ENCODE assay signal across 8 mouse cellular contexts in genomic region chr7:24594309-24594803, GRCm38 (mm10). TPM values are rescaled to one million over a fixed set of nuclear protein-coding genes. Genes with fewer than 3 reads are reported as not detected.
DNase-seq lines count a peak whose midpoint lies in the region; ATAC-seq and TF ChIP-seq lines count a peak whose summit lies in the region.

No protein-coding gene starts in this region.

- DNase-seq in spleen, adult 2 months (ENCODE audit: low read depth in 1 of 2, low spot score in 2 of 2), result no peak
- DNase-seq in spleen, adult 12 weeks (ENCODE audit: low spot score), result no peak
- DNase-seq in natural killer cell, adult 2 months (ENCODE audit: low spot score in 2 of 2), result no peak
- no peak for DNase-seq in spleen, postnatal 36 days (ENCODE audit: low spot score in 2 of 2)
- no peak for DNase-seq in cerebellum, adult 9-10 months

- WGBS in spleen, adult 2 months, result 43% methylated on average over 13 of the region's 13 CpGs
- 2% methylated on average over 13 of the region's 13 CpGs for WGBS in forebrain, embryonic 12.5 days
- 3% methylated on average over 13 of the region's 13 CpGs for WGBS in limb, embryonic 15.5 days
- WGBS in stomach, embryonic 16.5 days, result 4% methylated on average over 13 of the region's 13 CpGs

- H3K4me1 ChIP-seq in spleen, adult 2 months (ENCODE audit: control insufficient read depth, insufficient read depth, insufficient read length), result no peaks in the 10 kb centered on the region; the same call in 1 of the 2 replicates
- peaks cover 20% of the 10 kb centered on the region for H3K4me1 ChIP-seq in forebrain, embryonic 12.5 days
- H3K4me1 ChIP-seq in limb, embryonic 15.5 days, result peaks cover 9% of the 10 kb centered on the region
- peaks cover 7% of the 10 kb centered on the region for H3K4me1 ChIP-seq in stomach, embryonic 16.5 days (ENCODE audit: control insufficient read depth, insufficient read depth, low read length)

- peak overlapping the region; percentile 64 for H3K9ac ChIP-seq in forebrain, embryonic 12.5 days
- peak overlapping the region; percentile 78 for H3K9ac ChIP-seq in limb, embryonic 15.5 days
- peak overlapping the region; percentile 83 for H3K9ac ChIP-seq in stomach, embryonic 16.5 days (ENCODE audit: low read length)

- no peak for TF ChIP-seq CTCF in spleen, adult 2 months (IDR thresholded peaks at IDR 0.05; ENCODE audit: extremely low read depth, insufficient read depth, insufficient read length, insufficient replicate concordance)

- peak overlapping the region; percentile 73; the same call in 1 of the 2 replicates for H3K4me3 ChIP-seq in spleen, adult 2 months (ENCODE audit: extremely low read depth, insufficient read depth, insufficient read length)
- H3K4me3 ChIP-seq in forebrain, embryonic 12.5 days (replicated peaks), result peak overlapping the region; percentile 61
- H3K4me3 ChIP-seq in limb, embryonic 15.5 days, result peak overlapping the region; percentile 73
- peak overlapping the region; percentile 71 for H3K4me3 ChIP-seq in stomach, embryonic 16.5 days (replicated peaks; ENCODE audit: low read length)

- no peak for TF ChIP-seq POLR2A in spleen, adult 2 months (IDR thresholded peaks at IDR 0.05; ENCODE audit: low read depth, low read length)

- H3K27ac ChIP-seq in spleen, adult 2 months (ENCODE audit: insufficient read depth, low read length), result no peak overlapping the region
- H3K27ac ChIP-seq in forebrain, embryonic 12.5 days, result no peak overlapping the region
- no peak overlapping the region for H3K27ac ChIP-seq in limb, embryonic 15.5 days
- H3K27ac ChIP-seq in stomach, embryonic 16.5 days (ENCODE audit: low read length), result no peak overlapping the region

- H3K27me3 ChIP-seq in spleen, adult 2 months (ENCODE audit: control insufficient read depth, insufficient read depth, low read length), result no peaks in the 10 kb centered on the region
- H3K27me3 ChIP-seq in forebrain, embryonic 12.5 days, result peaks cover 18% of the 10 kb centered on the region
- no peaks in the 10 kb centered on the region for H3K27me3 ChIP-seq in limb, embryonic 15.5 days
- no peaks in the 10 kb centered on the region for H3K27me3 ChIP-seq in stomach, embryonic 16.5 days (ENCODE audit: control insufficient read depth, insufficient read depth, low read length)

- ATAC-seq in forebrain, embryonic 12.5 days (ENCODE audit: low FRiP score), result peak; percentile 11
- 0 out of 2 replicates have a peak, but pooled peaks have one; percentile 5 for ATAC-seq in limb, embryonic 15.5 days (ENCODE audit: insufficient number of reproducible peaks, low FRiP score, low TSS enrichment, low read depth)
- peak; percentile 12; the same call in 1 of the 2 replicates for ATAC-seq in stomach, embryonic 16.5 days (ENCODE audit: insufficient read depth, low FRiP score)

- no peaks in the 10 kb centered on the region for H3K9me3 ChIP-seq in forebrain, embryonic 12.5 days
- no peaks in the 10 kb centered on the region for H3K9me3 ChIP-seq in limb, embryonic 15.5 days
- H3K9me3 ChIP-seq in stomach, embryonic 16.5 days (replicated peaks; ENCODE audit: control insufficient read depth, low read length), result no peaks in the 10 kb centered on the region

- peak overlapping the region; percentile 79 for H3K4me2 ChIP-seq in forebrain, embryonic 12.5 days
- H3K4me2 ChIP-seq in limb, embryonic 15.5 days, result peak overlapping the region; percentile 77
- peak overlapping the region; percentile 65 for H3K4me2 ChIP-seq in stomach, embryonic 16.5 days (ENCODE audit: low read depth, low read length)

- H3K36me3 ChIP-seq in spleen, adult 2 months (ENCODE audit: control insufficient read depth, insufficient read depth, low read length), result no peaks in the 10 kb centered on the region
- no peaks in the 10 kb centered on the region for H3K36me3 ChIP-seq in forebrain, embryonic 12.5 days (replicated peaks)
- no peaks in the 10 kb centered on the region for H3K36me3 ChIP-seq in limb, embryonic 15.5 days
- no peaks in the 10 kb centered on the region for H3K36me3 ChIP-seq in stomach, embryonic 16.5 days (ENCODE audit: control insufficient read depth, insufficient read depth, low read length)

RNA-seq across cellular contexts. Expression of gene Zfp575, which starts 6.9 kb away (rescaled TPM):
- 0.29 and 0.61 TPM in 2 replicates for polyA plus RNA-seq in spleen, adult 2 months (2012; rRNA removed)
- 3.1 and 3.5 TPM in 2 replicates for polyA plus RNA-seq in forebrain, embryonic 12.5 days (2016; fragmentation: Nextera tagmentation; extraction: Ambion mirVana)
- 5.2 and 6.4 TPM in 2 replicates for polyA plus RNA-seq in limb, embryonic 15.5 days (2015; fragmentation: Nextera tagmentation; extraction: Ambion mirVana)
- polyA plus RNA-seq in stomach, embryonic 16.5 days (2015; fragmentation: Nextera tagmentation; extraction: Ambion mirVana), result 3.5 and 4.0 TPM in 2 replicates

RNA-seq across cellular contexts. Expression of gene Ethe1, which starts 7.0 kb away (rescaled TPM):
- polyA plus RNA-seq in spleen, adult 2 months (2012; rRNA removed), result 23.2 and 27.3 TPM in 2 replicates
- 15.3 and 15.7 TPM in 2 replicates for polyA plus RNA-seq in forebrain, embryonic 12.5 days (2016; fragmentation: Nextera tagmentation; extraction: Ambion mirVana)
- 28.0 and 28.7 TPM in 2 replicates for polyA plus RNA-seq in limb, embryonic 15.5 days (2015; fragmentation: Nextera tagmentation; extraction: Ambion mirVana)
- polyA plus RNA-seq in stomach, embryonic 16.5 days (2015; fragmentation: Nextera tagmentation; extraction: Ambion mirVana), result 35.6 and 43.4 TPM in 2 replicates

RNA-seq across cellular contexts. Expression of gene Phldb3, which starts 16.2 kb away (rescaled TPM):
- 5.2 and 7.6 TPM in 2 replicates for polyA plus RNA-seq in spleen, adult 2 months (2012; rRNA removed)
- not detected in 2 replicates for polyA plus RNA-seq in forebrain, embryonic 12.5 days (2016; fragmentation: Nextera tagmentation; extraction: Ambion mirVana)
- 1.4 and 1.7 TPM in 2 replicates for polyA plus RNA-seq in limb, embryonic 15.5 days (2015; fragmentation: Nextera tagmentation; extraction: Ambion mirVana)
- 0.70 and 0.72 TPM in 2 replicates for polyA plus RNA-seq in stomach, embryonic 16.5 days (2015; fragmentation: Nextera tagmentation; extraction: Ambion mirVana)

RNA-seq across cellular contexts. Expression of gene Lypd3, which starts 42.0 kb away (rescaled TPM):
- not detected in 2 replicates for polyA plus RNA-seq in spleen, adult 2 months (2012; rRNA removed)
- 0.42 and 0.56 TPM in 2 replicates for polyA plus RNA-seq in forebrain, embryonic 12.5 days (2016; fragmentation: Nextera tagmentation; extraction: Ambion mirVana)
- polyA plus RNA-seq in limb, embryonic 15.5 days (2015; fragmentation: Nextera tagmentation; extraction: Ambion mirVana), result 125 and 128 TPM in 2 replicates
- polyA plus RNA-seq in stomach, embryonic 16.5 days (2015; fragmentation: Nextera tagmentation; extraction: Ambion mirVana), result 95.4 and 131 TPM in 2 replicates

RNA-seq across cellular contexts. Expression of gene Xrcc1, which starts 48.3 kb away (rescaled TPM):
- 52.3 and 56.2 TPM in 2 replicates for polyA plus RNA-seq in spleen, adult 2 months (2012; rRNA removed)
- 105 and 107 TPM in 2 replicates for polyA plus RNA-seq in forebrain, embryonic 12.5 days (2016; fragmentation: Nextera tagmentation; extraction: Ambion mirVana)
- 110 and 125 TPM in 2 replicates for polyA plus RNA-seq in limb, embryonic 15.5 days (2015; fragmentation: Nextera tagmentation; extraction: Ambion mirVana)
- polyA plus RNA-seq in stomach, embryonic 16.5 days (2015; fragmentation: Nextera tagmentation; extraction: Ambion mirVana), result 91.4 and 114 TPM in 2 replicates
